Mouse (Mus musculus) layer of hippocampus, postnatal 36 days (tissue): ENCODE results near the gene Zkscan6. TPM values are rescaled to one million over a fixed set of nuclear protein-coding genes. Genes with fewer than 3 reads are reported as not detected.
A peak's percentile ranks its signal among the peaks of the same experiment; 100 is the strongest.

ENCODE experiments used
- DNase-seq, 2 experiments: peaks; one replicate each; pipeline ENCODE4 v3.0.0; 2022
- total RNA-seq, 2 experiments: library from RNA; stranded (reverse); gene quantifications; 2 replicates each; pipeline ENCODE4 v1.2.3; 2021

Gene Zkscan6
- 10 to 100 TPM; 12.7 to 13.3 TPM for total RNA-seq

- peak; percentile 79 to 82 for DNase-seq
These were observed at the start of gene Zkscan6 for GRCm38 (mm10) chr11:65806909-65807504. Zkscan6 (plus strand) TSS chr11:65807175.

GRCm38 (mm10) chr11:65759350-65759749 lies 47.6 kb upstream of the Zkscan6 start:
- no peak for DNase-seq

- DNase-seq = no peak
These were observed 46.1 kb upstream of the Zkscan6 start for GRCm38 (mm10) chr11:65760912-65761311.

- no peak for DNase-seq
These were observed 38.5 kb upstream of the Zkscan6 start for GRCm38 (mm10) chr11:65768445-65768844.

GRCm38 (mm10) chr11:65769990-65770389 lies 37.0 kb upstream of the Zkscan6 start:
- DNase-seq = no peak

- no peak for DNase-seq
These were observed 35.4 kb upstream of the Zkscan6 start for GRCm38 (mm10) chr11:65771546-65771945.

GRCm38 (mm10) chr11:65773535-65773934 lies 33.4 kb upstream of the Zkscan6 start:
- DNase-seq = no peak

GRCm38 (mm10) chr11:65773946-65774656 lies 32.9 kb upstream of the Zkscan6 start:
- DNase-seq = no peak

- no peak for DNase-seq
These were observed 29.9 kb upstream of the Zkscan6 start for GRCm38 (mm10) chr11:65776906-65777611.

GRCm38 (mm10) chr11:65777810-65778209 lies 29.2 kb upstream of the Zkscan6 start:
- no peak for DNase-seq

GRCm38 (mm10) chr11:65779066-65779465 lies 27.9 kb upstream of the Zkscan6 start:
- no peak for DNase-seq

GRCm38 (mm10) chr11:65779578-65779977 lies 27.4 kb upstream of the Zkscan6 start:
- no peak for DNase-seq

GRCm38 (mm10) chr11:65781596-65781995 lies 25.4 kb upstream of the Zkscan6 start:
- DNase-seq = no peak

- DNase-seq = no peak
These were observed 20.8 kb upstream of the Zkscan6 start for GRCm38 (mm10) chr11:65786160-65786559.

- no peak for DNase-seq
These were observed 19.4 kb upstream of the Zkscan6 start for GRCm38 (mm10) chr11:65787421-65788151.

- DNase-seq = peak; percentile 91
These were observed 18.8 kb upstream of the Zkscan6 start, which contains the start of gene Map2k4 for GRCm38 (mm10) chr11:65788154-65788553. Map2k4 (minus strand) TSS chr11:65788297.

- DNase-seq = no peak
These were observed 12.4 kb upstream of the Zkscan6 start for GRCm38 (mm10) chr11:65794428-65795219.

GRCm38 (mm10) chr11:65795896-65796295 lies 11.1 kb upstream of the Zkscan6 start:
- no peak for DNase-seq

- peak; percentile 72 to 73 for DNase-seq
These were observed 5.1 kb upstream of the Zkscan6 start for GRCm38 (mm10) chr11:65801899-65802298.

- DNase-seq = no peak
These were observed 562 bp upstream of the Zkscan6 start for GRCm38 (mm10) chr11:65806321-65806904.

- no peak for DNase-seq
These were observed 626 bp downstream of the Zkscan6 start for GRCm38 (mm10) chr11:65807601-65808000.
